Mouse (Mus musculus) lung, embryonic 16.5 days (tissue): ENCODE measurements around the gene Arhgap45. TPM values are rescaled to one million over a fixed set of nuclear protein-coding genes. Genes with fewer than 3 reads are reported as not detected.

Source experiments
- ATAC-seq: fragments of 200-750 bp; cut with Nextera tagmentation; 2 replicates; pipeline ENCODE4 v1.8.0; 2017; ENCODE audit warnings: low read depth, mild to moderate bottlenecking, moderate library complexity
- H3K27ac ChIP-seq: fragments of 300-500 bp; sonication (generic); 2 replicates; pipeline ENCODE4 v1.5.1; 2014; ENCODE audit warnings: mild to moderate bottlenecking, control low read depth, low read length
- H3K27me3 ChIP-seq: fragments of 300-500 bp; sonication (generic); 2 replicates; pipeline ENCODE4 v1.6.1; 2014; ENCODE audit warnings: low read depth, low read length, mixed read lengths; ENCODE audit not compliant: control insufficient read depth, insufficient read depth
- H3K36me3 ChIP-seq: fragments of 300-500 bp; sonication (generic); 2 replicates; pipeline ENCODE4 v1.6.1; 2014; ENCODE audit warnings: low read length; ENCODE audit not compliant: control insufficient read depth, insufficient read depth
- H3K4me1 ChIP-seq: fragments of 300-500 bp; sonication (generic); replicated peaks from 2 replicates; pipeline ENCODE4 v1.6.1; 2014; ENCODE audit warnings: low read length, mixed read lengths; ENCODE audit not compliant: control insufficient read depth, insufficient read depth
- H3K4me2 ChIP-seq: fragments of 300-500 bp; sonication (generic); 2 replicates; pipeline ENCODE4 v1.6.1; 2014; ENCODE audit warnings: low read depth, low read length, control low read depth
- H3K4me3 ChIP-seq: fragments of 300-500 bp; sonication (generic); 2 replicates; pipeline ENCODE4 v1.5.1; 2014; ENCODE audit warnings: mild to moderate bottlenecking, low read length, control low read depth
- H3K9ac ChIP-seq: fragments of 300-500 bp; sonication (generic); 2 replicates; pipeline ENCODE4 v1.6.1; 2014; ENCODE audit warnings: low read length, control low read depth
- H3K9me3 ChIP-seq: fragments of 300-500 bp; sonication (generic); 2 replicates; pipeline ENCODE4 v1.6.1; 2016; ENCODE audit warnings: low read length; ENCODE audit not compliant: control insufficient read depth
- WGBS: fragments of 180-500 bp; shearing (Covaris S2); extraction: QIAGEN DNeasy Blood & Tissue Kit; methylation state at CpG from one replicate; pipeline ENCODE4 v1.1.7; 2014; 5-methylcytosine and 5-hydroxymethylcytosine counted together
- polyA plus RNA-seq: library from polyadenylated mRNA; unstranded; fragments of >200 nt; fragmentation: Nextera tagmentation; extraction: Ambion mirVana; gene quantifications from 2 replicates; pipeline ENCODE4 v1.2.1, GENCODE M21; 2015

The Arhgap45 gene
- polyA plus RNA-seq, 1 experiment from 2014 or later: 18.1 TPM

DNA sequence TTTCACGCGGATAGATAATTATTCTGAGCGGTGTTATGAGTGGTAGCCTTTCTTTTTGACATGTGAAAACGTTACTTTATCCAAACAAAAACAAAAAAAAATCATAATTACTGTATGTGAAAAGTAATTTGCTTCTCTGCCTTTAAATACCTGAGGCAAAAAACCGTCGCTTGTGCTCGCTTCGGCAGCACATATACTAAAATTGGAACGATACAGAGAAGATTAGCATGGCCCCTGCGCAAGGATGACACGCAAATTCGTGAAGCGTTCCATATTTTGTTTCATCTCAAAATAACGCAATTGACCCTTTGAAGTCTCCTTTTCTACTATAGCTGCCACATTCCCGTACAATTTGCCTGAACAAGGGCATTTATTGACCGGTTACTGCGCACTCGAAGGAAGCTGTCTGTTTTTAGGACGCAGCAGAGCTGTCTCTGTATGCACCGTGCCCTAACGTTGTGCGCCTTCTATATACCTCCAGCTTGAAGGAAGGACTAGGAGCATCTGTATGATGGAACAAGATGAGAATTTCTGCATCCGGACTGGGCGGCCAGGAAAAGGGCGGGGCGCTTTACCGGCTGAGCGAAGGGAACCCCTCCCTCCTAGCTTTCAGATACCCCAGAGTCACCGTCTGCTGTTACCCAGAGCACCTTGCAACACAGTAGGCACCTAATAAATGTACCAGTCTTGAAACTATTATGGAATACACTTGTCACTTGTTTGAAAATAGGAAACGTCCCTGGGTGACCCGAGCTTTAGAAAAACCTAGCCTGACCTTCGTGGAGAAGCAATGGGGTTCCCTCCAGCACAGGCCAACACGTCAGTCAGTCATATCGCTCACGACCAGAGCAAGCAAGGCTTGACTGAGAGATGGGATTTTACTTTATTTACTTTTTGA lies 30.9 kb upstream of the Arhgap45 start:
- H3K4me3 ChIP-seq: peak overlapping the region; percentile 80
- H3K27ac ChIP-seq: peak overlapping the region; percentile 98
- no peaks in the 10 kb centered on the region for H3K27me3 ChIP-seq
- peak overlapping the region; percentile 96 for H3K9ac ChIP-seq
- H3K9me3 ChIP-seq: no peaks in the 10 kb centered on the region
- peaks cover 47% of the 10 kb centered on the region for H3K4me1 ChIP-seq
- ATAC-seq: no peak
- H3K36me3 ChIP-seq: no peaks in the 10 kb centered on the region
- 2% methylated on average over 35 of the region's 35 CpGs for WGBS
- H3K4me2 ChIP-seq: peak overlapping the region; percentile 95

DNA sequence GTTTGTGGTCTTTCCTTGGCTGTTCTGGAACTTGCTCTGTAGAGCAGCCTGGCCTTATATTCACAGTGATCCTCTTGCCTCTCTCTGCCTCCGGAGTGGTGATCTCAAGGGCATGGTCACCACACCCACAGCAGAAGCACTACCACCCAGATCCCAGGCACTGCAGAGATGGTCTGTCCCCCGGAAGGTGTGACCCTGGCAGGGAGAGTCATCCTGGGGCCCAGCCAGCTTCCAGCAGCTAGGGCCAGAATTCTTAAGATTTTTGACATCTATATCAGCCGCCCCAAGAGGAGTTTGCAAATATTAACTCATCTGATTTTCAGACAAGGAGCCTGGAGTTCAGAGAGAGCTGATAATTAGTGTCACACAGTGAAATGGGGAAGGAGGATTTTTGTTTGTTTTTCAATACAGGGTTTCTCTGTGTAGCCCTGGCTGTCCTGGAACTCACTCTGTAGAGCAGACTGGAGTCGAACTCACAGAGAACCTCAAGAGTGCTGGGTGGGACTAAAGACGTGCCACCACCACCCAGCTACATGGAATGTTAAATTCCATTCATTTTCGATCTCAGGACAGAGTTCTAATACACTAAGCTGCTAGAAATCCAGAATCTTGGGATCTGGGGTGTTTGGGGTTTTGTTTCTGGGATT lies 30.1 kb upstream of the Arhgap45 start:
- peak overlapping the region; percentile 80 for H3K4me3 ChIP-seq
- peak overlapping the region; percentile 98 for H3K27ac ChIP-seq
- WGBS: 17% methylated on average over 6 of the region's 6 CpGs
- H3K9ac ChIP-seq: peak overlapping the region; percentile 96
- peaks cover 7% of the 10 kb centered on the region for H3K36me3 ChIP-seq
- H3K4me2 ChIP-seq: peak overlapping the region; percentile 95
- no peak for ATAC-seq
- no peaks in the 10 kb centered on the region; the same call in none of the 2 replicates for H3K9me3 ChIP-seq
- H3K4me1 ChIP-seq: peaks cover 55% of the 10 kb centered on the region
- H3K27me3 ChIP-seq: no peaks in the 10 kb centered on the region

DNA sequence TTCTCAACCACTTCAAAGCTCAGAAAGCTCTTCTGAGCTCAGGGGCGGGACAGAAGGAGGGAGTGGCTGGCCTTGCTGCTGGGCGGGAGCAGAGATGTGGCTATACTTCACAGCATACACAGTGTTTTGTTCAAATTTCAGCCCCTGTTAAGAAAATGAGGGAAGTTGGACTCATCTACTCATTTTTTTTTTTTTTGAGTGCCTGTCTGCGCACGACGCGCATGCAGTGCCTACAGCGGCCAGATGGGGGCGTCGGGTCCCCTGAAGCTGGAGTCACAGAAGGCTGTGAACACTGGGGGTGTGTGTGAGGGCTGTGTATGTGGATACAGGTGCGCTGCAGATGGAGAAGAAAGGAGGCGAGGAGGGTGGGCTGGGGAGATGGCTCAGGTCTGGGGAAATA lies 29.5 kb upstream of the Arhgap45 start:
- Histone ChIP-seq H3K36me3 (peaks cover 13% of the 10 kb centered on the region), H3K4me1 (peaks cover 55% of the 10 kb centered on the region), H3K4me2 (peak overlapping the region; percentile 95), H3K27me3 (no peaks in the 10 kb centered on the region), H3K9me3 (peaks cover 4% of the 10 kb centered on the region), H3K4me3 (peak overlapping the region; percentile 10; the same call in 1 of the 2 replicates), H3K27ac (peak overlapping the region; percentile 98), H3K9ac (peak overlapping the region; percentile 38)
- 2% methylated on average over 11 of the region's 11 CpGs for WGBS
- peak; percentile 11; the same call in 1 of the 2 replicates for ATAC-seq

DNA sequence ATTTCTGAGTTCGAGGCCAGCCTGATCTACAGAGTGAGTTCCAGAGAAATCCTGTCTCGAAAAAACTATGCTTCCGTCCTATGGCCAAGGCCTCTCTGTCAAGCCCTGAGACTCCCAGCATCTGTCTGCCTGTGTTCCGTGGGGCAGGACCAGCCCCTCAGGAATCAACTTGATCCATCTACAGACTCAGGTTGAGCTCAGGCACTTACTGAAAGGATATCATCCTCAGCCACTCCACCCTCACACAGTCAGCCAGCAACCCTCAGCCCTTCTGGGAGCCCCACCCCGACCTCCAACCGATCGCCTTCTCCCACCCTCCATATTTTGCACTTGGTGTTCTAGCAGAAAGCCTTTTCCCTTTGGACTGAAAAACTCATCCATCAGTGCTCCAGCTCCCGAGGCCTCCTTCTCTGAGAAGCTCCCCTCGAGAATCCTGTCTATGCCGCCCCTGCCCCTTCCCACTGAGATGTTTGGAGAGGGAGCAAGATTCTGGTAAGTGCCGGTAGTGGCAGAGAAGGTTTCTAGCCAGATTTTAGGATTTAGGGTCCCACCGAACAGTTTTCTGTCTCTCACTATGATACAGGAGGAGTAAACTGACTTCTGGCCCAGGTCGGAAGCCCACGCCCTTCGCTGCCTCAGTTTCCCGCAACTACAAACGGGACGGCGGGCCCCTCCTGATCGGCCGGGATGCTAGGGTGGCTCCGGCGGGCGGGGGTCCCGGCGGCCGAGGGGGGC lies 28.5 kb upstream of the Arhgap45 start:
- ATAC-seq: no peak
- 6% methylated on average over 27 of the region's 27 CpGs for WGBS
- H3K4me2 ChIP-seq: peak overlapping the region; percentile 67
- peak overlapping the region; percentile 98 for H3K27ac ChIP-seq
- H3K9ac ChIP-seq: peak overlapping the region; percentile 93
- H3K27me3 ChIP-seq: no peaks in the 10 kb centered on the region
- peak overlapping the region; percentile 90 for H3K4me3 ChIP-seq
- peaks cover 22% of the 10 kb centered on the region for H3K36me3 ChIP-seq
- peaks cover 47% of the 10 kb centered on the region for H3K4me1 ChIP-seq
- H3K9me3 ChIP-seq: peaks cover 4% of the 10 kb centered on the region

DNA sequence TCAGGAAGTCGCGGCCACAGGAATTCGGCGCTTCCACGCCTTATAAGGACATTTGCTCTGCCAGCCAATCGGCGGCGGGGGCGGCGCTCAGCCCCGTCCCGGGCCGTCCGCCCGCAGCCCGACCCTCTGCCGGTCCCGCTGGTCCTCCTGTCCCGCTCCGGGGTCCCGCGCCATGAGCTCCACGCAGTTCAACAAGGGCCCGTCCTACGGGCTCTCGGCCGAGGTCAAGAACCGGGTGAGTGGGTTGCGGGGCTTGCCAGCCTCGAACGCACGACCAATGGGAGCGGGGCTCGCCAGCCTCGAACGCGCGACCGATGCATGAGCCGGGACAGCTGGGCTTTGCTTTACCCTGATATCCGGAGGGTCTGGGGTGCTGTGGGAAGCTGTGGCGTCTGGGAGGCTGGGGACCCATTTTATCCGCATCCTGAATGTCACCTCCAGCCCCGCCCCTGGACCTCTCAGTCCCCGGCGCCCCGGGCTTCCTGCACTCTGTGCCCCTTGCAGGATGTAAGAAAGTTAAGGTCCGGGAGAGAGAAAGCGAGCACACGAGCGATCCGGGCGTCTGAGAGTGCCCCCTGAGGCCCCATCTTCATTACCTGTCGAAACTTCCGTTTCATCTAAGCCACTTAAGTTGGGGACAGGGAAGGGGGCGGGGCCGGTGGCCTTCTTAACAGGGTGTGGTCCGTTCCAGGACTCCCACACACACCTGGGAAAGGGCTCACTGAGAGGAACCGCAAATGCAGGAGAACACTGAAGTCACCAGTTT lies 27.8 kb upstream of the Arhgap45 start, which contains the start of gene Cnn2:
Gene Cnn2, plus strand, starts transcription at position 79 of the 766 bp plus-strand sequence.
- whole genome bisulfite sequencing: under 1% methylated on average over 59 of the region's 59 CpGs
- Histone ChIP-seq H3K4me2 (peak within 1 kb of the TSS; percentile 67), H3K27me3 (no peaks in the 10 kb centered on the region), H3K4me3 (peak within 1 kb of the TSS; percentile 90), H3K9ac (peak within 1 kb of the TSS; percentile 93), H3K9me3 (peaks cover 4% of the 10 kb centered on the region), H3K27ac (peak within 1 kb of the TSS; percentile 98), H3K4me1 (peaks cover 41% of the 10 kb centered on the region), H3K36me3 (peaks cover 30% of the 10 kb centered on the region)
- peak; percentile 27 for ATAC-seq

DNA sequence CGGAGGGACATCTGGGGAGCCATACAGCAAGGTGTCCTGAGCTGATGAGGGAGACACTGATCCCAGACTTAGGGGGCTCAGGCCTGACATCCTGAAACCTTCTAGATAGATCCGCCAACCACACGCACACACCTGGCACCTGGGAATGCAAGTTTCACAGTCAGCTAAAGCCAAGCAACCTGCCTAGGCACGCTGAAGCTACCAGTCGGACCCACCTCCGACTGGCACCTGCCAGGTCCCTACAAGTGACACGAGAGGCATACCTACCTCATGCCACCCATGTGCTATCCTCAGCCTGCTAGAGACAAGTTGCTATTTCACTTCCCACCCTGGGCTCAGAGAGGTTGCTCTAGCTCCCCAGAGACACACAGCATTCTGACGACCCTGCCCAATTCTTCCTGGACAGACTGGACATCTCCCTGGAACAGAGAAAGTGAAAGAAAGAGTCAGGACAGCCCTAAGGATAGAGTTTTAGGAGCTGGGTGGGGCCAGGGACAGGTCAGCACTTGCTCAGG lies 27.1 kb upstream of the Arhgap45 start:
- WGBS: 15% methylated on average over 8 of the region's 8 CpGs
- H3K9ac ChIP-seq: peak overlapping the region; percentile 93
- no peaks in the 10 kb centered on the region for H3K27me3 ChIP-seq
- peak overlapping the region; percentile 98 for H3K27ac ChIP-seq
- peak overlapping the region; percentile 90 for H3K4me3 ChIP-seq
- H3K4me2 ChIP-seq: peak overlapping the region; percentile 67
- no peak for ATAC-seq
- H3K9me3 ChIP-seq: peaks cover 4% of the 10 kb centered on the region
- peaks cover 44% of the 10 kb centered on the region for H3K4me1 ChIP-seq
- H3K36me3 ChIP-seq: peaks cover 36% of the 10 kb centered on the region

DNA sequence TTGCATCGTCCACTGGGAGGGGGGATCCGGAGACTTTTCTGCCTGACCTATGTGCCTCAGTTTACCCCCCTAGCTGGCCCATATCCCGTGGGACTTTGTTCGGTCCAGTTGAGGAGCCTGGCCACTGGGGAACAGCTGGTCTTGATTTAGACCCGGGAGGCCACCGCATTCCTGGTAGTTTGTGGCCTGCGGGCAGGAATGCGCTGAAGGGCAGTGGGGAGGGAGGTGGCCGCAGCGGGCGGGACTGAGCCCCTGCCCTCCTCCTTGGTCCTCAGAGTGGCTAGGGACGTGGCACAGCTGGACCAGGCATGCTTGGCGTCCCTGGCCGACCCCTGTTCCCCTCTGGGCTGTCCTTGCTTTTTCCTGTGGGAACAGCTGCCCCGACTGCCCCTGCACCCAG lies 26.6 kb upstream of the Arhgap45 start:
- Histone ChIP-seq H3K27ac (peak overlapping the region; percentile 98), H3K27me3 (no peaks in the 10 kb centered on the region), H3K36me3 (peaks cover 41% of the 10 kb centered on the region), H3K9me3 (peaks cover 4% of the 10 kb centered on the region), H3K4me2 (peak overlapping the region; percentile 67), H3K4me3 (peak overlapping the region; percentile 90), H3K4me1 (peaks cover 46% of the 10 kb centered on the region), H3K9ac (peak overlapping the region; percentile 93)
- 15% methylated on average over 15 of the region's 15 CpGs for WGBS
- ATAC-seq: peak; percentile 40

DNA sequence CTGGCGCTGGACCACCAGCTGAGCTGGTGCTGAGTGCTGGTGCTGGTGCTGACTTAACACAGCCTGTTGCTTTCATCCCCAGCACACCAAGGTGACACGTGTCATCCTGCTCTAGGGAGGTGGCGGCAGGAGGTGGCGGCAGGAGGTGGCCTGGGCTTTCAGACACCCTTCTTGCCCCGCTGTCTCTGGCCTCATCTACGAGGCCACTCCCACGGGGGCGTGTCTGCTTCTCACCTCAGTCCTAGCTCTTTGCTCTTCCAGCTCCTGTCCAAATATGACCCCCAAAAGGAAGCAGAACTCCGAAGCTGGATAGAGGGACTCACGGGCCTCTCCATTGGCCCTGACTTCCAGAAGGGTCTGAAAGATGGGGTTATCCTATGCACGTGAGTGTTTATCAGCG lies 25.4 kb upstream of the Arhgap45 start:
- Histone ChIP-seq H3K9ac (no peak overlapping the region), H3K4me2 (peak overlapping the region; percentile 33), H3K4me1 (peaks cover 41% of the 10 kb centered on the region), H3K27ac (no peak overlapping the region), H3K27me3 (no peaks in the 10 kb centered on the region), H3K4me3 (0 out of 2 replicates have a peak overlapping the region, but pooled peaks have one; percentile 90), H3K9me3 (peaks cover 4% of the 10 kb centered on the region), H3K36me3 (peaks cover 45% of the 10 kb centered on the region)
- 69% methylated on average over 12 of the region's 12 CpGs for WGBS
- no peak for ATAC-seq
